Mouse (Mus musculus) thymus, postnatal 4 days (tissue): ENCODE measurements around the gene Hibadh.

ENCODE experiments used
- DNase-seq: peaks from one replicate; pipeline ENCODE4 v3.0.0; 2021

The Hibadh gene

GRCm38 (mm10) chr6:52567327-52568299 is 72.6 kb downstream of the Hibadh start:
- DNase-seq: no peak

GRCm38 (mm10) chr6:52565210-52565609 is 75.0 kb downstream of the Hibadh start:
- DNase-seq: no peak

GRCm38 (mm10) chr6:52562994-52563393 is 77.2 kb downstream of the Hibadh start:
- DNase-seq: no peak

- no peak for DNase-seq
These were observed 81.1 kb downstream of the Hibadh start for GRCm38 (mm10) chr6:52559041-52559440.

- no peak for DNase-seq
These were observed 95.8 kb downstream of the Hibadh start for GRCm38 (mm10) chr6:52544376-52544775.

- DNase-seq: no peak
These were observed 97.7 kb downstream of the Hibadh start for GRCm38 (mm10) chr6:52542464-52542863.

- DNase-seq: no peak
These were observed 100.3 kb downstream of the Hibadh start for GRCm38 (mm10) chr6:52539911-52540310.

GRCm38 (mm10) chr6:52535072-52535704 is 105.0 kb downstream of the Hibadh start:
- no peak for DNase-seq

- DNase-seq: no peak
These were observed 108.1 kb downstream of the Hibadh start for GRCm38 (mm10) chr6:52532144-52532492.

- no peak for DNase-seq
These were observed 108.6 kb downstream of the Hibadh start for GRCm38 (mm10) chr6:52531366-52532143.

GRCm38 (mm10) chr6:52530861-52531260 is 109.3 kb downstream of the Hibadh start:
- DNase-seq: no peak

GRCm38 (mm10) chr6:52524226-52524625 is 116.0 kb downstream of the Hibadh start:
- DNase-seq: no peak

- no peak for DNase-seq
These were observed 121.5 kb downstream of the Hibadh start for GRCm38 (mm10) chr6:52518704-52519103.

- no peak for DNase-seq
These were observed 122.9 kb downstream of the Hibadh start for GRCm38 (mm10) chr6:52517272-52517671.

- no peak for DNase-seq
These were observed 126.2 kb downstream of the Hibadh start for GRCm38 (mm10) chr6:52513876-52514405.

- DNase-seq: no peak
These were observed 131.4 kb downstream of the Hibadh start for GRCm38 (mm10) chr6:52508789-52509188.

GRCm38 (mm10) chr6:52507946-52508345 is 132.2 kb downstream of the Hibadh start:
- DNase-seq: no peak

GRCm38 (mm10) chr6:52507171-52507570 is 133.0 kb downstream of the Hibadh start:
- no peak for DNase-seq

GRCm38 (mm10) chr6:52505777-52506755 is 134.1 kb downstream of the Hibadh start:
- DNase-seq: no peak

- no peak for DNase-seq
These were observed 135.3 kb downstream of the Hibadh start for GRCm38 (mm10) chr6:52504676-52505460.

- DNase-seq: no peak
These were observed 137.2 kb downstream of the Hibadh start for GRCm38 (mm10) chr6:52502986-52503385.
